Mouse (Mus musculus) thymus, postnatal 14 days (tissue): ENCODE data around the gene Ryr1.
A peak's percentile ranks its signal among the peaks of the same experiment; 100 is the strongest.

Source experiments
- DNase-seq: peaks from one replicate; pipeline ENCODE4 v3.0.0; 2021

Gene Ryr1

GRCm38 (mm10) chr7:29029690-29030656 is 95.0 kb downstream of the Ryr1 start:
- no peak for DNase-seq

- DNase-seq: no peak
These were observed 96.2 kb downstream of the Ryr1 start for GRCm38 (mm10) chr7:29028761-29029160.

GRCm38 (mm10) chr7:29026811-29027210 is 98.2 kb downstream of the Ryr1 start:
- DNase-seq: no peak

- DNase-seq: no peak
These were observed 98.8 kb downstream of the Ryr1 start for GRCm38 (mm10) chr7:29026195-29026594.

- peak; percentile 51 for DNase-seq
These were observed 99.4 kb downstream of the Ryr1 start for GRCm38 (mm10) chr7:29025566-29025965.

- peak; percentile 18 for DNase-seq
These were observed 101.5 kb downstream of the Ryr1 start for GRCm38 (mm10) chr7:29023514-29023913.

- DNase-seq: no peak
These were observed 102.5 kb downstream of the Ryr1 start for GRCm38 (mm10) chr7:29022479-29022878.

GRCm38 (mm10) chr7:29019447-29020220 is 105.3 kb downstream of the Ryr1 start:
- no peak for DNase-seq

- DNase-seq: no peak
These were observed 107.8 kb downstream of the Ryr1 start for GRCm38 (mm10) chr7:29017222-29017621.

- DNase-seq: no peak
These were observed 108.5 kb downstream of the Ryr1 start for GRCm38 (mm10) chr7:29016440-29016839.

GRCm38 (mm10) chr7:29014984-29015383 is 110.0 kb downstream of the Ryr1 start:
- no peak for DNase-seq

- peak; percentile 62 for DNase-seq
These were observed 116.3 kb downstream of the Ryr1 start for GRCm38 (mm10) chr7:29008714-29009113.

- DNase-seq: no peak
These were observed 116.8 kb downstream of the Ryr1 start for GRCm38 (mm10) chr7:29008171-29008570.

GRCm38 (mm10) chr7:29007224-29008101 is 117.5 kb downstream of the Ryr1 start:
- no peak for DNase-seq

- DNase-seq: peak; percentile 92
These were observed 124.1 kb downstream of the Ryr1 start for GRCm38 (mm10) chr7:29000651-29001605.

GRCm38 (mm10) chr7:28993402-28993801 is 131.6 kb downstream of the Ryr1 start:
- no peak for DNase-seq

GRCm38 (mm10) chr7:28992997-28993396 is 132.0 kb downstream of the Ryr1 start:
- no peak for DNase-seq

- no peak for DNase-seq
These were observed 133.4 kb downstream of the Ryr1 start for GRCm38 (mm10) chr7:28991616-28992015.

GRCm38 (mm10) chr7:28990766-28991273 is 134.2 kb downstream of the Ryr1 start:
- DNase-seq: no peak

GRCm38 (mm10) chr7:28985207-28985606 is 139.8 kb downstream of the Ryr1 start:
- no peak for DNase-seq

GRCm38 (mm10) chr7:28984452-28984851 is 140.5 kb downstream of the Ryr1 start:
- DNase-seq: no peak
